Mouse (Mus musculus) kidney, postnatal 0 days (tissue): ENCODE measurements around the gene Rhox4a2. TPM values are rescaled to one million over a fixed set of nuclear protein-coding genes. Genes with fewer than 3 reads are reported as not detected.
"Not testable (repeated sequence)": the region's sequence is repeated elsewhere in the genome, so short reads cannot be mapped to it uniquely, and the experiment has no call there.

Source experiments
- ATAC-seq: fragments of 200-750 bp; cut with Nextera tagmentation; replicated peaks from 2 replicates; pipeline ENCODE4 v1.8.0; 2017; ENCODE audit warnings: low read depth, moderate number of reproducible peaks, moderate TSS enrichment, moderate library complexity; ENCODE audit not compliant: low FRiP score
- DNase-seq: peaks from one replicate; pipeline ENCODE4 v3.0.0-alpha.2; 2016; ENCODE audit warnings: low spot score
- H3K27ac ChIP-seq: fragments of 300-500 bp; sonication (generic); 2 replicates; pipeline ENCODE4 v1.5.1; 2014; ENCODE audit warnings: mild to moderate bottlenecking
- H3K27me3 ChIP-seq: fragments of 300-500 bp; sonication (generic); 2 replicates; pipeline ENCODE4 v1.6.1; 2014; ENCODE audit warnings: low read length, mixed read lengths; ENCODE audit not compliant: insufficient read depth
- H3K36me3 ChIP-seq: fragments of 300-500 bp; sonication (generic); 2 replicates; pipeline ENCODE4 v1.6.1; 2014; ENCODE audit warnings: low read length, mixed read lengths; ENCODE audit not compliant: insufficient read depth
- H3K4me1 ChIP-seq: fragments of 300-500 bp; sonication (generic); replicated peaks from 2 replicates; pipeline ENCODE4 v1.6.1; 2014; ENCODE audit warnings: antibody characterized with exemption, low read length, mixed read lengths; ENCODE audit not compliant: insufficient read depth
- H3K4me2 ChIP-seq: fragments of 300-500 bp; sonication (generic); 2 replicates; pipeline ENCODE4 v1.6.1; 2014; ENCODE audit warnings: mild to moderate bottlenecking, low read length, moderate library complexity, mixed read lengths
- H3K4me3 ChIP-seq: fragments of 300-500 bp; sonication (generic); replicated peaks from 2 replicates; pipeline ENCODE4 v1.5.1; 2014; ENCODE audit warnings: low read depth, low read length
- H3K9ac ChIP-seq: fragments of 300-500 bp; sonication (generic); 2 replicates; pipeline ENCODE4 v1.6.1; 2014; ENCODE audit warnings: low read depth, low read length
- H3K9me3 ChIP-seq: fragments of 300-500 bp; sonication (generic); replicated peaks from 2 replicates; pipeline ENCODE4 v1.6.1; 2016; ENCODE audit warnings: low read length, inconsistent platforms, mixed read lengths
- WGBS: fragments of 180-500 bp; shearing (Covaris S2); extraction: QIAGEN DNeasy Blood & Tissue Kit; methylation state at CpG from one replicate; pipeline ENCODE4 v1.1.7; 2014; 5-methylcytosine and 5-hydroxymethylcytosine counted together
- polyA plus RNA-seq: library from polyadenylated mRNA; unstranded; fragments of >200 nt; fragmentation: Nextera tagmentation; extraction: Ambion mirVana; gene quantifications from 2 replicates; pipeline ENCODE4 v1.2.1, GENCODE M21; 2015

Gene Rhox4a2
- polyA plus RNA-seq, result not detected in 2 replicates

DNA sequence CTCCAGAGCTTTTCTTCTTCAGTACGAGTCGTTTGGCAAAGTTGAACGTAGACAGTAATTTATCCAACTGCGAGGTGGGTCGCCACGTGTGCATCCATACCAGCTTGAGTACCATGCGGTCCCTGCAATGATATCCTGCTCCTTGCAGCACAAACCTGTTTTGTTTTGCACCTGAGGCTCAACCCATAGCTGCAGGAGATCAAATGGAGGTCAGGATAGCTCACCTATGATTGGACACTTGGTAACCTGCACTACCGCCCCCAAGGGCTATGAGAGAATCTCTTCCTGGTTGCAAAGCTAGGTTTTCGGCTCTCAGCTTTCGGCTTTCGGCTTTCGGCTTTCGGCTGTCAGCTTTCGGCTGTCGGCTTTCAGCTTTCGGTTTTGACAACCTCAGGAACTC is at the start of gene Rhox4a2:
Gene Rhox4a2 (plus strand): TSS at position 301 of the 400 bp plus-strand sequence.
- 95% methylated on average over 8 of the region's 16 CpGs for WGBS
- H3K27me3 ChIP-seq, H3K4me2 ChIP-seq, H3K27ac ChIP-seq, DNase-seq, H3K9ac ChIP-seq, H3K36me3 ChIP-seq, ATAC-seq, H3K9me3 ChIP-seq, H3K4me3 ChIP-seq, H3K4me1 ChIP-seq: not testable (repeated sequence)

DNA sequence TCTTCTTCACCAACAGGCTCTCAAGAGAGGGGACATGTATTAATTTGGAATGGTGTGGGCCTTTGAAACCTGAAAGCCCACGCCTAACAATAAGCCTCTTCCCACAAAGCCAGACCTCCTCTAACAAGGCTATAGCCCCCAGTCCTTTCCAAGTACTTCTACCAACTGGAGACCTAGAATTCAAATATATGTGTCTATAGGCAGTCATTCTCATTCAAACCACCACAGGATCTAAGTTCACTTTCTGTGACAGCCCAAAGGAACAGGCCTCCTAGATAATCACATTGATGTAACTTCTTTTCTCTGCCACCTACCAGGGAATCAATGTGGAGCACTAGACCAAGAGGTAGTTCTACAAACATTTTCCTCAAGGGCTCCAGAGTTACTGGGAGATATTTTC is 10.9 kb upstream of the Rhox4a2 start, which contains the start of gene Rhox3a2:
Gene Rhox3a2 (plus strand): TSS at position 301 of the 400 bp plus-strand sequence.
- not testable (repeated sequence) for H3K27me3 ChIP-seq, DNase-seq, H3K9ac ChIP-seq, H3K4me1 ChIP-seq, H3K4me2 ChIP-seq, ATAC-seq, H3K9me3 ChIP-seq, H3K36me3 ChIP-seq, H3K27ac ChIP-seq, H3K4me3 ChIP-seq
- WGBS, result no CpG with 5 or more reads among the region's 1 CpGs

DNA sequence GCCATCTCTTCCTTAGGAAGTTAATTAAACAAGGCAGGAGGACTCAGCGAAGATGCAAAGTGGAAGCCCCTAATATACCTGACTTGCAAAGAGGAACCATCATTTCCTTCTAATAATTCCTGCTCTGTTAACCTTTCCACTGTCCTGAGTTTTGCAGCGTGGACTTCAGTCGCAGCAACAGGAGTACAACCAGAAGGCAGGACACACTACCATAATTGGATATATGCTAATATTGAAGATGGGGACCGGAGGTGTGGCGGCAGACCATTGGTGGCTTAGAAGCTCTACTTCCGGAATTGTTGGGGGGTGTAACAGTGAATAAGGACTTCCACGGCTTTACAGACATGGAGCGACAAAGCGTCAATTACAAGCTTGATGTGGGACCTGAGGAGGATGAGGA is 21.1 kb downstream of the Rhox4a2 start, which contains the start of gene Rhox2b:
Gene Rhox2b (plus strand): TSS at position 301 of the 400 bp plus-strand sequence.
- not testable (repeated sequence) for H3K36me3 ChIP-seq, H3K4me3 ChIP-seq, H3K9ac ChIP-seq, H3K27me3 ChIP-seq, H3K27ac ChIP-seq, ATAC-seq, H3K9me3 ChIP-seq, DNase-seq, H3K4me1 ChIP-seq, H3K4me2 ChIP-seq
- no CpG with 5 or more reads among the region's 9 CpGs for WGBS

DNA sequence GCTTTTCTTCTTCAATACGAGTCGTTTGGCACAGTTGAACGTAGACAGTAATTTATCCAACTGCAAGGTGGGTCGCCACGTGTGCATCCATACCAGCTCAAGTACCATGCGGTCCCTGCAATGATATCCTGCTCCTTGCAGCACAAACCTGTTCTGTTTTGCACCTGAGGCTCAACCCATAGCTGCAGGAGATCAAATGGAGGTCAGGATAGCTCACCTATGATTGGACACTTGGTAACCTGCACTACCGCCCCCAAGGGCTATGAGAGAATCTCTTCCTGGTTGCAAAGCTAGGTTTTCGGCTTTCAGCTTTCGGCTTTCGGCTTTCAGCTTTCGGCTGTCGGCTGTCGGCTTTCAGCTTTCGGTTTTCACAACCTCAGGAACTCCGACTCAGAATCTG is 41.5 kb downstream of the Rhox4a2 start, which contains the start of gene Rhox4b:
Gene Rhox4b (plus strand): TSS at position 301 of the 400 bp plus-strand sequence.
- H3K4me2 ChIP-seq, H3K9me3 ChIP-seq, H3K4me3 ChIP-seq, H3K27me3 ChIP-seq, ATAC-seq, H3K4me1 ChIP-seq, H3K9ac ChIP-seq, H3K27ac ChIP-seq, DNase-seq, H3K36me3 ChIP-seq: not testable (repeated sequence)
- WGBS, result 89% methylated on average over 14 of the region's 15 CpGs

Other genes starting within 250 kb of the Rhox4a2 start
- gene Akap14, start 222.0 kb upstream of the Rhox4a2 start, polyA plus RNA-seq, result not detected in 2 replicates
- 715 and 799 TPM in 2 replicates for gene Ndufa1, start 199.7 kb upstream of the Rhox4a2 start, polyA plus RNA-seq
- 8.9 and 9.6 TPM in 2 replicates for gene Rnf113a1, start 199.6 kb upstream of the Rhox4a2 start, polyA plus RNA-seq
- not detected in 2 replicates for gene Gm9, start 179.8 kb upstream of the Rhox4a2 start, polyA plus RNA-seq
- not detected in 2 replicates for gene Rhox1, start 168.6 kb upstream of the Rhox4a2 start, polyA plus RNA-seq
- gene Rhox2a, start 145.9 kb upstream of the Rhox4a2 start, polyA plus RNA-seq, result not detected in 2 replicates
- not detected in 2 replicates for gene Rhox3a, start 140.9 kb upstream of the Rhox4a2 start, polyA plus RNA-seq
- gene Rhox4a, start 125.5 kb upstream of the Rhox4a2 start, polyA plus RNA-seq, result not detected in 2 replicates
- gene Rhox3a2, start 10.8 kb upstream of the Rhox4a2 start, polyA plus RNA-seq, result not detected in 2 replicates
- not detected in 2 replicates for gene Rhox2b, start 21.2 kb downstream of the Rhox4a2 start, polyA plus RNA-seq
- not detected in 2 replicates for gene Rhox4b, start 41.6 kb downstream of the Rhox4a2 start, polyA plus RNA-seq
- gene Rhox2c, start 62.8 kb downstream of the Rhox4a2 start, polyA plus RNA-seq, result not detected in 2 replicates
- not detected in 2 replicates for gene Rhox3c, start 67.7 kb downstream of the Rhox4a2 start, polyA plus RNA-seq
- gene Rhox4c, start 89.5 kb downstream of the Rhox4a2 start, polyA plus RNA-seq, result not detected in 2 replicates
- gene Rhox2d, start 102.6 kb downstream of the Rhox4a2 start, polyA plus RNA-seq, result not detected in 2 replicates
- gene Rhox4d, start 123.5 kb downstream of the Rhox4a2 start, polyA plus RNA-seq, result not detected in 2 replicates
- gene Rhox2e, start 139.6 kb downstream of the Rhox4a2 start, polyA plus RNA-seq, result not detected in 2 replicates
- not detected in 2 replicates for gene Rhox3e, start 151.2 kb downstream of the Rhox4a2 start, polyA plus RNA-seq
- gene Rhox4e, start 166.6 kb downstream of the Rhox4a2 start, polyA plus RNA-seq, result not detected in 2 replicates
- not detected in 2 replicates for gene Rhox2f, start 180.6 kb downstream of the Rhox4a2 start, polyA plus RNA-seq
- gene Rhox3f, start 190.1 kb downstream of the Rhox4a2 start, polyA plus RNA-seq, result not detected in 2 replicates
- gene Rhox4f, start 216.9 kb downstream of the Rhox4a2 start, polyA plus RNA-seq, result not detected in 2 replicates
- gene Rhox3g, start 237.8 kb downstream of the Rhox4a2 start, polyA plus RNA-seq, result not detected in 2 replicates